Mouse (Mus musculus) lung, adult 2 months (tissue): ENCODE measurements around the gene Ctnna3.

ENCODE experiments used
- CTCF ChIP-seq: fragments of 200-500 bp; IDR thresholded peaks from 2 replicates; pipeline ENCODE4 v1.5.1; 2011; ENCODE audit warnings: mild to moderate bottlenecking, low read length, control low read depth; ENCODE audit not compliant: insufficient read depth
- POLR2A ChIP-seq: fragments of 200-500 bp; IDR thresholded peaks from 2 replicates; pipeline ENCODE4 v1.6.1; 2011; ENCODE audit warnings: low read depth, mild to moderate bottlenecking, control low read depth, low read length, borderline replicate concordance; ENCODE audit errors: extremely low read depth

DNA sequence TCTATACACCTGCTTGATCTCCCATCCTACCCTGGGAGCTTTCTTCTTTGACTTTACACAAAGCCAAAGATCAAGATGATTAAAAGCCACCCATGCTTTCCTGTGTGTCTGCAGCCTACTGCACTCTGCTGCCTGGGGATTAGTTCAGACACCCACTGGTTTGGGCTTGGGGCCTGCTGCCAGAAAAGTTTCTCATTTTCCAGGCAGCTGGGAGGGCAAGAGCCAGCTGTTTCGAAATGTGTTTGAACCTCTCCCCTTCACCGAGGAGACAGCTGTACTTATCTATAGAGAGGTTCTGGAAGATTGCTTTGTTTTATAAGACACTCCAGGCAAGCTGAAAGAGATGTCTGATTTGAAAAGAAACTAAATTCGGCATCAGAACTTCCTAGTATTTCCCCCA lies 1563.0 kb downstream of the Ctnna3 start:
- TF ChIP-seq CTCF (no peak), POLR2A (no peak)
